Mouse (Mus musculus) embryonic facial prominence, embryonic 15.5 days (tissue): Measurements from ENCODE around the gene Ankrd11. TPM values are rescaled to one million over a fixed set of nuclear protein-coding genes. Genes with fewer than 3 reads are reported as not detected.

Source experiments
- ATAC-seq: fragments of 200-750 bp; cut with Nextera tagmentation; 2 replicates; pipeline ENCODE4 v1.8.0; 2017; ENCODE audit warnings: low read depth, moderate TSS enrichment; ENCODE audit not compliant: insufficient number of reproducible peaks, low FRiP score, low TSS enrichment
- H3K27ac ChIP-seq: fragments of 300-500 bp; sonication (generic); replicated peaks from 2 replicates; pipeline ENCODE4 v1.5.1; 2015; ENCODE audit warnings: mild to moderate bottlenecking, inconsistent platforms
- H3K27me3 ChIP-seq: fragments of 300-500 bp; sonication (generic); 2 replicates; pipeline ENCODE4 v1.6.1; 2015; ENCODE audit warnings: inconsistent platforms
- H3K36me3 ChIP-seq: fragments of 300-500 bp; sonication (generic); 2 replicates; pipeline ENCODE4 v1.6.1; 2015; ENCODE audit warnings: mild to moderate bottlenecking, inconsistent platforms
- H3K4me1 ChIP-seq: fragments of 300-500 bp; sonication (generic); 2 replicates; pipeline ENCODE4 v1.6.1; 2015; ENCODE audit warnings: inconsistent platforms
- H3K4me2 ChIP-seq: fragments of 300-500 bp; sonication (generic); replicated peaks from 2 replicates; pipeline ENCODE4 v1.6.1; 2015; ENCODE audit warnings: mild to moderate bottlenecking, inconsistent platforms
- H3K4me3 ChIP-seq: fragments of 300-500 bp; sonication (generic); replicated peaks from 2 replicates; pipeline ENCODE4 v1.5.1; 2015; ENCODE audit warnings: mild to moderate bottlenecking, inconsistent platforms
- H3K9ac ChIP-seq: fragments of 300-500 bp; sonication (generic); 2 replicates; pipeline ENCODE4 v1.6.1; 2015; ENCODE audit warnings: inconsistent platforms
- H3K9me3 ChIP-seq: fragments of 300-500 bp; sonication (generic); replicated peaks from 2 replicates; pipeline ENCODE4 v1.6.1; 2016; ENCODE audit warnings: inconsistent platforms
- WGBS: fragments of 180-500 bp; shearing (Covaris S2); methylation state at CpG from one replicate; pipeline ENCODE4 v1.1.7; 2015; 5-methylcytosine and 5-hydroxymethylcytosine counted together
- polyA plus RNA-seq: library from polyadenylated mRNA; unstranded; fragments of >200 nt; fragmentation: Nextera tagmentation; extraction: Ambion mirVana; gene quantifications from 2 replicates; pipeline ENCODE4 v1.2.1, GENCODE M21; 2015

The Ankrd11 gene
- polyA plus RNA-seq, 1 experiment from 2014 or later, result 56.3 TPM

DNA sequence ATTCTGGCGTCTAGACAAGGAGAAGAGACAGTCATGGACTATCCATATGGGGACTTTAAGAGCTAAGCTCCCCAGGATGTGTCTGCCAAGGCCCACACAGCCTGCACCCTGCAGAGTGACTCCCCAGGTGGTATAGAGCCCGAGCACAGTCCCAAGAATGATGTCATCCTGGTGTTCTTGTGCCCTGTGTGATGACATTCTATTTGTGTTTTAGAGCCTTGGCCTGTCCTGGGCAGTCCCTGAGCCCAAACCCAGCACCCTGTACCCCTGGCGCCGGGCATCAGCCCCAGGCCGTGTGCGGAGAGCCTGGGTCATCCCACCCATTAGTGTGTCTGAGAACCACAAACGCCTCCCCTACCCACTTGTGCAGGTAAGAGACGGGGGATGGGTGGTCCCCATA lies 185.8 kb downstream of the Ankrd11 start:
- Histone ChIP-seq H3K36me3 (no peaks in the 10 kb centered on the region), H3K27ac (no peak overlapping the region), H3K4me1 (peaks cover 19% of the 10 kb centered on the region), H3K4me3 (no peak overlapping the region), H3K4me2 (no peak overlapping the region), H3K27me3 (no peaks in the 10 kb centered on the region), H3K9me3 (no peaks in the 10 kb centered on the region), H3K9ac (no peak overlapping the region)
- no peak for ATAC-seq
- 76% methylated on average over 8 of the region's 8 CpGs for WGBS

DNA sequence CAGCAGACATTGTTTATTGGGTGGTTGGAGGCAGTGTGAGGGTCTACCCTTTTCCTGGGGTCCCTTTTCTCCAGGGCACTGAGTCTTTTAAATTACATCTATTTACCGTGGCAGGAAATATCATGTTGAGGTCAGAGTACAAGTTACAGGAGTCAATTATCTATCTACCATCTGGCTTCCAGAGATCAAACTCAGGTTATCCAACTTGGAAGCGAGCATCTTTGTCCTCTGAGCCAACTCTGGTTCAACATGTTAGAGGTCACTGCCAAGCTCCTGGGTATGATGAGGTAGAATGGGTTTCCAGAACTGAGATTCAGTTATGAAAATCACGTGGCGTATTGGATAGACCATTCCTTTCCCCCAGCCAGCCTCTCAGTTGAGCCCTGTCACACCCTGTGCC lies 187.0 kb downstream of the Ankrd11 start:
- Histone ChIP-seq H3K4me2 (no peak overlapping the region), H3K27ac (no peak overlapping the region), H3K4me1 (peaks cover 20% of the 10 kb centered on the region), H3K9me3 (no peaks in the 10 kb centered on the region), H3K36me3 (no peaks in the 10 kb centered on the region), H3K27me3 (no peaks in the 10 kb centered on the region), H3K9ac (no peak overlapping the region), H3K4me3 (no peak overlapping the region)
- no peak for ATAC-seq
- 70% methylated on average over 4 of the region's 4 CpGs for WGBS

DNA sequence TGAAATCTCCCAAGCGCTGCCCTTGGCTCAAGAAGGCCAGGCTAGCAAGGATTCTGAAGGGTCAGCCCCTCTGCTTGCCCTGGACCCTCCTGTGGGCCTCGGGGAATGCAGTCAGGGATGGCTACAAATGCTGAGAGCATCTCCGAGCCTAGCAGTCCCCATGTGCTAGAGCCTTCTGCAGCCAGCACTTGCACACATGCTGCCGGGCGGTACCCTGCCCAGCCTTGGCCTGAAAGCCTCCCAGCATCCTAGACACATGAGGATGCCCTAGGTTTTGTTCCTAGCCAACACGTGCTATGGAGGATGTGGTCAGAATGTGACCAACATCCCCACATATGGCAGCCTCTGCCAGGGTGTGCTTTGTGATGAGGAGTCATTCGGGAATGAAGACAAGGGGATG lies 187.7 kb downstream of the Ankrd11 start:
- no peak overlapping the region for H3K27ac ChIP-seq
- 72% methylated on average over 7 of the region's 7 CpGs for WGBS
- no peaks in the 10 kb centered on the region for H3K36me3 ChIP-seq
- H3K4me2 ChIP-seq, result no peak overlapping the region
- H3K27me3 ChIP-seq, result no peaks in the 10 kb centered on the region
- no peak overlapping the region for H3K4me3 ChIP-seq
- ATAC-seq, result no peak
- H3K9ac ChIP-seq, result no peak overlapping the region
- peaks cover 20% of the 10 kb centered on the region for H3K4me1 ChIP-seq
- no peaks in the 10 kb centered on the region for H3K9me3 ChIP-seq

DNA sequence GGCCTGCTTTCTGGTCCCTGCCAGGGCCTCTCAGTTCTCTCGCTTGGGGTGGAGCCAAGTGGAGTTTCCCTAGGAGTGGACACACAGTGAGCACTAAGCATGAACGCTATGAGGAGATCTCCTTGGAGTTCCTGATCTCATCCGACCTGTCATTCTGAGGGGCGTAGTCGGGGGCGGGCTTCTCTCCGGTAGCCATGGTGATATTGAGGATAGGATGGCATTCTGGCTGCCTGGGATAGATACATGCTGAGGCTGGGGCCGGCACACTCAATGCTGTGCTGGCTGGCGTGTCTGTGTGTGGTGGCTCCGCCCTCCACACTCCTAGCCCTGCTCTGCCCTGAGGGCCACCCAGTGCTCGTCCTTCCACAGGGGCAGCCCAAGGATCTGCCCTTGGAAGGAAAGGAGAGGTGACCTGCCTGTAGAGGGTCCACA lies 188.7 kb downstream of the Ankrd11 start:
- H3K4me2 ChIP-seq, result no peak overlapping the region
- no peaks in the 10 kb centered on the region for H3K36me3 ChIP-seq
- H3K4me3 ChIP-seq, result no peak overlapping the region
- no peak overlapping the region for H3K27ac ChIP-seq
- H3K27me3 ChIP-seq, result no peaks in the 10 kb centered on the region
- H3K4me1 ChIP-seq, result peaks cover 23% of the 10 kb centered on the region
- H3K9ac ChIP-seq, result no peak overlapping the region
- 0 out of 2 replicates have a peak, but pooled peaks have one; percentile 32 for ATAC-seq
- 19% methylated on average over 11 of the region's 11 CpGs for WGBS
- no peaks in the 10 kb centered on the region for H3K9me3 ChIP-seq

DNA sequence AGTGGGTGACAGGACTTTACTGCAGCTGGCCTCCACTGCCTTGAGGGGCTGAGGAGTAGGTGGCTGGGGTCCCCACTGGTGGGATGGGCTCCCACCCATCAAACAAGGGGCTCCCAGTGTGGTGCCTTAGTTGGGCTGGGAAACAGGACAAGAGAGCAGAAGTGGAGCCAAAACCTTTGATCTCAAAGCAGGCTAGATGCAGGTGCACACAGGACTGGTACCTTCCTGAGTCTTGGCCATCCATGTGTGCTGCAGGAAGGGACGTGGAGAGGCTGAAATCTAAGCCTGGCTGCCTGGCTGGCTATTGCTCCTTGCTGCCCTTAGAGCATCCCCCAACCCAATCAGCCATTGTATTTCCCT lies 189.6 kb downstream of the Ankrd11 start:
- 22% methylated on average over 1 of the region's 1 CpGs for WGBS

DNA sequence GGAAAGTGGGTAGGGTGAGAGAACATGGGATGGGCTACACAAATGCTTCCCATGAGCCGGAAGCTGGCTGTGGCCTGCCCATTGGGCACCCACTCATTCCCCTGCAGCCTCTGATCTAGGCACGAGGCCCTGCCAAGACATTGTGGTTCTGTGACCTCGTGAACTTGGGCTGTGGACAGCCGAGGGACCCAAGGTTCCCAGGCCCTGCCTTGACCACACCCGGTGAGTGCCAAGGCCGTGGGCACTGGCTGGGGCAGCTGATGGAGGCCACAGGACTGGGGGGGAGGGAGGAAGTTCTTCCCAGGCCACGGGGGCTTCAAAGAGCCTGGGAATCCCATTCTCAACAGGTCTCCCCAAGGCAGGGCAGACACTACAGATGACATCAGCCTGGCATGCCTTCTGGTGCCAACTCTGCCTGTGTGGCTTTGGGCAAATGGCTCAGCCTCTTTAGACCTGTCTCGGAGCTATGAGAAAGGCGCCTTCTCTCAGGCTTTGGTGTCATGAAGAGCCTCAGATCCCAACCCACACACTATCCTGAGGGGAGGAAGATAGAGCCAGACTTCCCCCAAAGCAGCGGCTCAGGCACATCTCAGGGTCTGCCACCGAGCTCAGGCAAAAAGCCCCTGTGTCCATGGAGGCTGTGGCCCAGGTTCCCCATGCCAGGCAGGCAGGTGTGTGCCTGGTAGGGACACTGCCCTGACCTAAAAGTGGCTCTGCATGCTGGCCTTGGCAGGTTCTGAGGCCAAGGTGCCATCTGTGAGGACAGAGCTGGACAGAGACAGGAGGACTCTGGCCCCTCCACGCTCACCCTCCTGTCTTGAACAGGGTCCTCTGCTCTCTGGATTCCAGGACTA lies 190.2 kb downstream of the Ankrd11 start:
- Histone ChIP-seq H3K9ac (no peak overlapping the region), H3K9me3 (no peaks in the 10 kb centered on the region), H3K27me3 (no peaks in the 10 kb centered on the region), H3K36me3 (no peaks in the 10 kb centered on the region), H3K4me2 (no peak overlapping the region), H3K4me3 (no peak overlapping the region), H3K27ac (no peak overlapping the region), H3K4me1 (peaks cover 30% of the 10 kb centered on the region)
- no peak for ATAC-seq
- 77% methylated on average over 12 of the region's 12 CpGs for WGBS

More for the DNA sequence above, 189.6 kb downstream of the Ankrd11 start:
- H3K4me1 ChIP-seq, result peaks cover 30% of the 10 kb centered on the region
- no peak overlapping the region for H3K4me3 ChIP-seq
- H3K9me3 ChIP-seq, result no peaks in the 10 kb centered on the region
- no peak overlapping the region for H3K4me2 ChIP-seq
- no peaks in the 10 kb centered on the region for H3K36me3 ChIP-seq
- H3K27ac ChIP-seq, result no peak overlapping the region
- no peaks in the 10 kb centered on the region for H3K27me3 ChIP-seq
- no peak overlapping the region for H3K9ac ChIP-seq
- ATAC-seq, result no peak

DNA sequence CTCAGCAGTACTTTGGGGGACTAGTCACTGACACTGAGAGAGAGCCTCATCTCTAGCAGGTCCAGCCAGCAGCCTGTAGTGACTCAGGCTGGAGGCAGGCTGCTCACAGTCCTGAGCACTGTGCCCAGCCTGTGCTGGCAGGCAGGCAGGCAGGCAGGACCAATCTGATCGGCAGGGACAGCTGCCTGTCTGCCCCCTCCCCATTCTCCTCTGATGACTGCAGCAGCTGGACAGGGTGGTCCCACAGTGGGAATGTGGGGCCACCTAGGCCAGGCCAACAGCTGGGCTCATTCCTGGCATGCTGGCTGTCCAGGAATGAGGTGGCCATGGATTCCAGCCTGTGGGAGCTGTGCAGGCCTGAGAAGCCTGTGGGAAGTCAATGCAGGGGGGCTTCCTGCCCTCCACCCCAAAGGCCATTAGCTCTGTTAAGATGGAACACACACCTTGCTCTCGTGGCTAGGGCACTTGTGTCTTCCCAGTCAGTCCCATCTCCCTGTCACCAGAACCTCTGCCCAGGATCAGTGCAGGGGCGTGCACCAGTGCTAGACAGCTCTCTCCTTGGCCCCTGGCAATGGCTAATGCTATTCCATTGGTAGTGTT lies 191.3 kb downstream of the Ankrd11 start:
- Histone ChIP-seq H3K4me1 (peaks cover 38% of the 10 kb centered on the region), H3K4me3 (no peak overlapping the region; the same call in 1 of the 2 replicates), H3K36me3 (no peaks in the 10 kb centered on the region), H3K4me2 (no peak overlapping the region), H3K27ac (peak overlapping the region; percentile 41; the same call in 1 of the 2 replicates), H3K9ac (no peak overlapping the region), H3K9me3 (no peaks in the 10 kb centered on the region), H3K27me3 (no peaks in the 10 kb centered on the region)
- 60% methylated on average over 3 of the region's 3 CpGs for WGBS
- ATAC-seq, result peak; percentile 69

DNA sequence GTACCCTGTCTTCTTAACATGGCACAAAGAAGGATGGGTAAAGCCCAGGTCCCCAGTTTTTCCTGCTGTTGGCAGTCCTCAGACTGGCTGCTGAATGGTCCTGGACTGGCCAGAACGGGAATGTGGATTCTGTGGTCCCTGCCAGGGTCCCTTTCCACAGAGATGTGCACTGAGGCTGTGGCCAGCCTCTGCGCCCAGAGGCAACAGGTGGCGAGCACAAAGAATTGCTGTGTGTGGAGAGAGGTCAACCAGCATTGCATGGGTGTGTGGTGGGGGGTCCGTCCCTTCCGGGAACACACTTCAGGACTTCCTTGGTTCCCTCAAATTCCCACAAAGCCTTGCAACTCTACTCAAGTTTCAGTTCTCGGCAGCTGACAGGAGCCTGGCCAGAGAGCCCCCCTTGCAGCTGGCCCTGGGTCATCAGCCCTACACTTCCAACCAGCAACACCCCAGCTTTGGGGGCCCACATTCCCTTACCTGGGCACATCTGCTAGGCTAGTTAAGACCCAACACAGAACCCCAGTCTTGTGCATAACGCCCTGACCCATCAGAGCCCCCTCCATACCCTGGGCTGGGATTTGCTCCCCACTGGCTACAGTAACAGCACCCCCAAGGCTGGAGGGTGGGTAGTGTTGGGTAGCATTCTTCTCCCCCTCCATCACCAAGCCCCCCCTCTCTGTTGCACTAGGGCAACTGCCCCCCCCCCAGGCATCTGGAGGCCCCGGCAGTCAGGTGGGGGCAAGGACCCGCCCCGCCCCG lies 192.7 kb downstream of the Ankrd11 start:
- no peak overlapping the region; the same call in 1 of the 2 replicates for H3K4me2 ChIP-seq
- no peaks in the 10 kb centered on the region for H3K36me3 ChIP-seq
- no peak overlapping the region; the same call in 1 of the 2 replicates for H3K27ac ChIP-seq
- WGBS, result 44% methylated on average over 10 of the region's 11 CpGs
- no peak overlapping the region for H3K9ac ChIP-seq
- H3K9me3 ChIP-seq, result no peaks in the 10 kb centered on the region
- peak overlapping the region; percentile 27 for H3K4me3 ChIP-seq
- H3K27me3 ChIP-seq, result no peaks in the 10 kb centered on the region
- ATAC-seq, result no peak
- peaks cover 40% of the 10 kb centered on the region for H3K4me1 ChIP-seq

DNA sequence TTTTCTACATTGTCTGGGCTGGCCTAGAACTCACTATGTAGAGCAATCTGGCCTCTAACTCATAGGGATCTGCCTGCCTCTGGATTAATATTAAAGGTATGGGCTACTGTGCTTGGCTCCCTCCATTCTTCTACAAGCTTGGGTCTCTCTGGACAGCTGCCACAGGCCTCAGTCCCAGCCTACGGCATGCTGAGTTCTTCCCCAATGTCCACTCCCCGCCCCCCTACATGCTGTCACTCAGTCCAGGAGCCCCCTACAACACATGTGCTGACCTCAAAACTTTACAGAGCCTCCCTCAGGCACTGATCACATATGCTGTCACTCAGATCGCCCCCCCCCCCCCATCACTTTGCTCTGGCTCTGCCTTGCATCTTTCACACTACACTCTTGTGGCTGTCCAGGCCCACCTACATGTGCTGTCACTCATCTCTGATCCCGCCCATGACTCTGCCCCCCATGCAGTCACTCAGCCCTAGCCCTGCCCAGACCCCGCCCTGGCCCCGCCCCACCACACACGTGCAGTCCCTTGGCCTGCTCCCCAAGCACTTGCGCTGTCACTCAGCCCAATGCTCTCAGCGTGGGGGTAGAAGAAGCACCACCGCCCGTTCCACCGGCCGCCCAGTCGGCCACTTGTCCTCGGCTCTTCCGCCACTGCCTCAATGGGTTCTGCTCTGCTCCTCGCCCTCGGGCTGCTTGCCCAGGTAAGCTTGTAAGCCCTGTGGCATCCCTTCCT lies 194.1 kb downstream of the Ankrd11 start, which contains the start of gene Cdh15:
Cdh15 (plus strand) TSS at position 138 of the 733 bp plus-strand sequence.
- WGBS, result 12% methylated on average over 17 of the region's 18 CpGs
- ATAC-seq, result peak; percentile 81
- no peaks in the 10 kb centered on the region for H3K36me3 ChIP-seq
- no peak within 1 kb of the TSS for H3K9ac ChIP-seq
- 0 out of 2 replicates have a peak within 1 kb of the TSS, but pooled peaks have one; percentile 12 for H3K27ac ChIP-seq
- no peaks in the 10 kb centered on the region for H3K9me3 ChIP-seq
- H3K4me2 ChIP-seq, result peak within 1 kb of the TSS; percentile 39
- peak within 1 kb of the TSS; percentile 27 for H3K4me3 ChIP-seq
- no peaks in the 10 kb centered on the region for H3K27me3 ChIP-seq
- peaks cover 34% of the 10 kb centered on the region for H3K4me1 ChIP-seq

DNA sequence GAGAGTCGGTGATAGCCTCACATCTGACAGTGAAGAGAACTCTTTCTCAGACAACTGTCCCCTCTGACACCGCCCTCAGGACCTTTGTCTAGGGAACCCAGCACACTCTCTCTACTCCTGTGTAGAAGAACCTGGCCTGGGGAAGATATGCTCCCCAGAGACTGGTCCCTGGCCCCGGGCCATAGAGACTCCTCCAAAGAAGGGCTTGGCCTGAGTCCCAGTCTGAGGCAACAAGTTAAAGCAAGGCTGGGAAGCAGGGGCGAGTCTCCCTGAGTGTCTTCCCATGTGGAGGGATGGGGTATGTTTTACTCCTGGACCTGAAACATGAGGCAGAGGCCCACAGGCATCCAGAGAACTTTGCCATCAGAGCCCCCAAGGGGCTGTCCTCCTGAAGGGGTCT lies 196.4 kb downstream of the Ankrd11 start:
- WGBS, result 60% methylated on average over 4 of the region's 4 CpGs
- Histone ChIP-seq H3K9ac (no peak overlapping the region), H3K9me3 (no peaks in the 10 kb centered on the region), H3K4me2 (no peak overlapping the region), H3K4me3 (no peak overlapping the region), H3K27ac (no peak overlapping the region), H3K27me3 (no peaks in the 10 kb centered on the region), H3K4me1 (peaks cover 20% of the 10 kb centered on the region), H3K36me3 (no peaks in the 10 kb centered on the region)
- no peak for ATAC-seq
